Mouse (Mus musculus) gastrocnemius, adult 2 months (tissue): ENCODE data around the gene Srbd1. TPM values are rescaled to one million over a fixed set of nuclear protein-coding genes. Genes with fewer than 3 reads are reported as not detected.

Experiments
- DNase-seq: peaks from one replicate; pipeline ENCODE4 v3.0.0; 2022
- H3K27ac ChIP-seq: fragments of 200-600 bp; 2 replicates; pipeline ENCODE4 v1.8.1; 2022; ENCODE audit warnings: mild to moderate bottlenecking
- H3K4me3 ChIP-seq: fragments of 200-600 bp; 2 replicates; pipeline ENCODE4 v1.8.1; 2022; ENCODE audit warnings: mild to moderate bottlenecking, moderate library complexity
- CTCF ChIP-seq: fragments of 200-600 bp; IDR thresholded peaks from 2 replicates; pipeline ENCODE4 v1.8.1; 2022; ENCODE audit warnings: antibody characterized with exemption, mild to moderate bottlenecking, moderate library complexity
- intact Hi-C: fragments of 180-260 bp; cut with DNase I; formaldehyde crosslinking; loops from one replicate; pipeline ENCODE4 v1.15.1; 2025
- total RNA-seq, 2 experiments: library from RNA; stranded (reverse); gene quantifications; 2 replicates each; pipeline ENCODE4 v1.2.3; 2021

The Srbd1 gene
- total RNA-seq, 2 experiments from 2014 or later: 5.5 to 8.0 TPM

DNA sequence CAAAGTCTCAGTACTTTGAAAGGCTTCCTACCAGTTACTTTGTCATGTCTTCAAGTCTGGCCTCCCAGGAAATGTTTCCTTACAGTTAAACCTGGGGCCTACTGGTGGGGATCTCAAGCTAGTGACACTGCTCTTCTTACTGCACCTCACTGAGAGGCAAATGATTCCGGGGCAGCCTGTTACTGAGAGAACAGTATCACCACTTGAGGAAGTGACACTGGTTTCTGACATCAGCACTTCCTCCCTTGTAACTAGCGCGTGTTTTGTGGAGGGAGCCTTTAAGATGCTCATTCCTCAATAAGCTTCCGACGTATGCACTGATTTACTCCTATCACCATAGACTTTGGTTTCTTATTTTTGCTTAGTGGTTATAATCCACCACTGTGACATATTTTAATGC lies 16.8 kb downstream of the Srbd1 start:
- TF ChIP-seq CTCF: no peak
- no peak for DNase-seq
- no peak overlapping the region for H3K27ac ChIP-seq
- H3K4me3 ChIP-seq: no peak overlapping the region
- intact Hi-C loops: no loop called here

DNA sequence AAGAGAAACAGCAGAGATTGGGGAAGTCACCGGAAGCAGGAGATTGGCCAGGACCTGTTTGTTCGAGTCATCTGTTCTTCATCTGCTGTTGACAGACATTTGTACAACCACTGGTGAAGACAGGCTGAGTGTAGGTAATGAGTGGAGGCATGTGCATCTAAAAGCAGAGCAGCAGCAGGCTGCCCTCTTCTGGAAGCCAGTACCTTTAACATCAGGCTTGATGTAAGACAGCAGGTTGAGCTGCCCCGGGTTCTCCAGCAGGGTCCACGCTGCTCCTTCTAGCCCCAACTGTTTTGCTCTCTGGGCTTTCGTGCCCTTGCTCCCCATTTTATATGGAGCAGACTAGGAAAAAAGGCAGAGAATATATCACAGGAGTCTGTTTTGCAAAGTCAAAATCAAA lies 19.1 kb downstream of the Srbd1 start:
- intact Hi-C loops: no loop called here

DNA sequence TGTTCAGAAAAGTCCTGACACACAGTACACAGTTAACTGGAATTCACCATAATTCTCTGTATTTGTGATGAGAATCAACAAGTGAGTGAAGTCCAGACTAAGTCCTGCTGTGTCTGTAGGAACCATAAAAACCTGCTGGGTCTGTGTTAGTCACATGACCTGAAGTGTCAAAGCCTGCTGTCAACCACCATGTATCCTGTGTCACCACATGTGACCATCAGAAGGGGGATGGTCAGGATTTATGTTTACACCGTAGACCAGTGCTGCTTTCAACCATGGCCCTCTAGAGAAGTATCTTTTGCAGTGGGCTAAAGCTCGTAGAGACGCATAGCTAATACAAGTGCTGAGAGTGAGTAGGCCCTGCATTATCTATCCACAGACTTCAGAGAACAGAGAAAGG lies 21.8 kb downstream of the Srbd1 start:
- intact Hi-C loops: no loop called here
- H3K4me3 ChIP-seq: no peak overlapping the region
- no peak for DNase-seq
- TF ChIP-seq CTCF: no peak
- no peak overlapping the region for H3K27ac ChIP-seq

More for the DNA sequence above, 19.1 kb downstream of the Srbd1 start:
- no peak; the same call in 1 of the 2 replicates for TF ChIP-seq CTCF
- no peak overlapping the region for H3K4me3 ChIP-seq
- DNase-seq: no peak
- H3K27ac ChIP-seq: no peak overlapping the region

DNA sequence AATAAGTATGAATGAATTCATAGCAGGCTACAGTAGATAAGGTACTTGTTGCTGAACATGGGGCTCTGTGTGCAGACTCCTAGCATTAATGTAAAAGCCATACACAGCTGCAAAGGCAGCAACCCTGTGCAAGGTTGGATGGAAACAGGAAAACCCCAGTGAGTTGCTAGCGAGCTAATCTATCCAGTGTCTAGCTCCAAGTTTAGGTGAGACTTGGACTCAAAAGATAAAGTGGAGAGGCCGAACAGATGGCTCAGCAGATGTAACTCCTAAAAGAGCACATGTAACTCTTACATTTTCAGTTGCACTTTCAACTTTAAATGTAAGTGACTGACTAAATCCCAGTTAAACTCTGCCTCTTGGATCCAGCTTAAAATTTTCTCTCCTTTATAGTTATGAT lies 48.1 kb downstream of the Srbd1 start:
- intact Hi-C loops: no loop called here
- Histone ChIP-seq H3K4me3 (no peak overlapping the region), H3K27ac (no peak overlapping the region)
- no peak for DNase-seq
- TF ChIP-seq CTCF: no peak

DNA sequence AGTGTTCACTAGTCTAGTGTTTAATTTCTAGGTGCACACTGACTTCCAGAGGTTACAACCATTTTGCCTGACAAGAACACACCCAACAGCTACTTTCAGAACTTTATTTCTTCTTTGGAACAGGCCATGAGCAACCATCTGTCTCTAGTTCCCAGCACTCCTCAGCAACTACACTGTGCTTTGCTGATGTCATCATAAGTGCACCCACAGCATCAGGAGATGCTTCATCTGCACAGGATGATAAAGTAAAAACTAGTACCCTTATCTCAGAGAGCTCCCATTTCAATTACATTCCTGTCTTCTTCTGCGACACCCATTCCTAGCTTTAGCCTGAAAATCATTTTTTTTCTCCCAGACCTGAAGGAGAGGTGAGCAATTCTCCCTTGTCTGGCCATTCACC lies 51.9 kb downstream of the Srbd1 start:
- intact Hi-C loops: no loop called here
- no peak for DNase-seq
- TF ChIP-seq CTCF: no peak
- Histone ChIP-seq H3K4me3 (no peak overlapping the region), H3K27ac (no peak overlapping the region)

DNA sequence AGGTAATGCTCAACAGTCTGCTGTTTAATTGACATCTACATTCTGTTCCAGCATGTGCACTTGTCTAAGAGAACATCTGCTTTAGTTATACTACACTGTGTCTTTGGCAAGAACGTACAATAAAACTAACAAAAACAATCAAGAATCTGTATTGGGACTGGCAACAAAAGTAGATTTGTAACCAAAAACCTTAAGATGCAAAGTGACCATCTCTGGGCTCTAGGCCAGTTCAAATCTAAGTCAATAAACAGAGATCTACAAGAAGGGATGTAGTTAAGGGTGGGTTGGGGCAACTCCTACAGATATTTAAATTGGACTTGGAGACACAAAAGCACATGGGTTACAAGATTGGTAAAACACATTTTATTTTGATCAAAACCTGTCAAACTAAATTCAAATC lies 53.3 kb downstream of the Srbd1 start:
- no peak for TF ChIP-seq CTCF
- DNase-seq: no peak
- intact Hi-C loops: no loop called here

GRCm38 (mm10) chr17:86089893-86090588 lies 54.9 kb downstream of the Srbd1 start:
- Histone ChIP-seq H3K4me3 (no peak overlapping the region), H3K27ac (no peak overlapping the region)
- intact Hi-C loops: no loop called here
- no peak for DNase-seq
- no peak for TF ChIP-seq CTCF

More for the DNA sequence above, 53.3 kb downstream of the Srbd1 start:
- Histone ChIP-seq H3K4me3 (no peak overlapping the region), H3K27ac (no peak overlapping the region)

DNA sequence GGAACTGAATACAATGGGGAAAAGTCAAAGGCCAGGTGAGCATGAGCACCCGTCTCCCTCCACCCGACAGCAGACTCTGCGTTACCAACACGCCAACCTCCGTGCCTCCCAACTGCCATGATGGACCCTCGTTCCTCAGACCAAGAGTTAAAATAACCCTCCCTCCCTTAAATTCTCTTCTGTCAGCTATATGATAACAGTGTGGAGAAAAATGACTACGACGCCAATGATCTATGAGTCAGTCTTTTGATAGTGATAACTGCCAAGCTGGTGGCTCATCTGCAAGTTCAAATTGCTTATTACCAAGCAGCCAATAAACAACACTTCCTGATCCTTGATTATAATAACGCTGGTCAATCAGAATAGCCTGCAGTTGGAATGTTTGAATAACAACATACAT lies 57.1 kb downstream of the Srbd1 start:
- no peak overlapping the region for H3K4me3 ChIP-seq
- H3K27ac ChIP-seq: no peak overlapping the region
- DNase-seq: no peak
- no peak for TF ChIP-seq CTCF
- intact Hi-C loops: no loop called here

- DNase-seq: no peak
- TF ChIP-seq CTCF: no peak
- Histone ChIP-seq H3K4me3 (no peak overlapping the region), H3K27ac (no peak overlapping the region)
- intact Hi-C loops: no loop called here
Observed at GRCm38 (mm10) chr17:86086191-86086590, 58.8 kb downstream of the Srbd1 start.

DNA sequence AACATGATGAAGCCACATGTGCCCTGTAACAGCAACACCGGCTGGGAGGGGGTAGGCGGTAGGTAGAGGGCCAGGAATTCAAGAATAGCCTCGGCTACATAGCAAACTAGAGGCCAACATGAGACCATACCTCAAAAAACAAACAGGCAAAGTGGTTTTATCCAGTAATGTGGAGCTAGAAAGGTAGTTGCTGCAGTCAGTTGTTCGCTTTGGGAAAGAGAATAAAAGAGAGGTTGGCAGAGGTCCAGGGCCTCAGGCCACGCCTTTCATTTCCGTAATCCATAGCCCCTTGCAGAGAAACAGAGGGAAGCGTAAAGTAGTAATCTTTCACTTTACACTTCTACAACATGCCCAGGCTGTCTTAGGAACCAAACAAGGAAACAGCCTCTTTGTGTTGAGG lies 61.8 kb downstream of the Srbd1 start:
- no peak overlapping the region for H3K27ac ChIP-seq
- H3K4me3 ChIP-seq: no peak overlapping the region
- intact Hi-C loops: no loop called here
- no peak for DNase-seq
- no peak for TF ChIP-seq CTCF

DNA sequence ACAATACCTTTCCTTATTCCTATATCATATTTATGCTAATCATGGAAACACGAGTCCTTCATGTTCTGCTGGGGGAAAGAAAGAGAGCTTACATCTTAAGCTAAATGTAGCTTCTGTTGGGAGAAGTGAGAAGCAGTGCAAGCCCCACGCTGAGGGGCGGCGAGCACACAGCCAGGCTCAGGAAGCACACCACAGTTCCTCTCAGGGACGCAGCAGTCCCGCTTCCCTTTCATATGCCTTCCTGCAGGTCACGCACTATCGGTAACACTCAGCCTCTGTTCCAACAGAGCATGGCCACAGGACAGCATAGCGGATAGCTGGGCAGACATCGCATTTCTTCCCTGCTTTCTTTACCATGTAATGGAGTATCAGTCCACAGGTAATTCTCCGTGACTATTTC lies 66.9 kb downstream of the Srbd1 start:
- no peak for DNase-seq
- Histone ChIP-seq H3K4me3 (no peak overlapping the region), H3K27ac (no peak overlapping the region)
- intact Hi-C loops: no loop called here
- no peak for TF ChIP-seq CTCF

GRCm38 (mm10) chr17:86067444-86067843 lies 77.5 kb downstream of the Srbd1 start:
- intact Hi-C loops: no loop called here
- no peak overlapping the region for H3K4me3 ChIP-seq
- no peak for DNase-seq
- TF ChIP-seq CTCF: no peak
- H3K27ac ChIP-seq: no peak overlapping the region

DNA sequence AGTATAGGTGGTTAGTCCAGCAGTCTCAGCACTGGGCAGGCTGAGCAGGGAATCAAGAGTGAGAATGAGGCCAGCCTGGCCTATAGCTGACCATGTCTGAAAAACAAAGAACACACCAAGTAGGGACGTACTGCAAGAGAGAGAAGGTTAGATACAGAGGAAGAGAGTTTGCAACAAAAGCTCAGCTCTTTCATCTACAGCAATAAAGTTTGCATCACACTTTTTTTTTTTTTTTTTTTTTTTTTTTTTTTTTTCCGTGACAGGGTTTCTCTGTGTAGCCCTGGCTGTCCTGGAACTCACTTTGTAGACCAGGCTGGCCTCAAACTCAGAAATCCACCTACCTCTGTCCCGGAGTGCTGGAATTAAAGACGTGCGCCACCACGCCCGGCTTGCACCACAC lies 79.1 kb downstream of the Srbd1 start:
- H3K4me3 ChIP-seq: no peak overlapping the region
- H3K27ac ChIP-seq: no peak overlapping the region
- intact Hi-C loops: no loop called here
- no peak for TF ChIP-seq CTCF
- DNase-seq: no peak

DNA sequence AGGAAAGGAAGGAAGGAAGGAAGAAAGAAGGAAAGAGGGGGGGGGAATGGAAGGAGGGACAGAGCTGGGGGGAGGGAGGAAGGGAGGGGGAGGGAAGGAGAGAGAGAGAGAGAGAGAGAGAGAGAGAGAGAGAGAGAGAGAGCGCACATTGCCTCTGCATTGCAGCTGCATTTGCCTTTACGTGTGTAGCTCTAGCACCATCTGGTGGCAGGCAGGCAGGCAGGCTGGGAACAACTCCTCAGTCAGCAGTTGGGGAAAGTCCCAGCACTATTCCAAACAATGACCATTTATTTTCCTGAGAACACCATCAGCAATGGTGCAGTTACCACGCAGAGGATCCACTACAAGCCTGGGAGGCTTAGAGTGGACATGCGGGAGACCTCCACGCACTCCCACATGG lies 81.5 kb downstream of the Srbd1 start:
- intact Hi-C loops: loop anchor here (2.0 kb wide), 1 partner anchor 187 kb away; no protein-coding TSS in a partner anchor
- TF ChIP-seq CTCF: peak; percentile 84
- Histone ChIP-seq H3K27ac (no peak overlapping the region), H3K4me3 (no peak overlapping the region)
- DNase-seq: peak; percentile 66
